Mouse (Mus musculus) liver, postnatal 0 days (tissue): Measurements from ENCODE around the gene Trp53i11.

Experiments
- CTCF ChIP-seq: sonication (generic); IDR thresholded peaks from 2 replicates; pipeline ENCODE4 v1.5.1; 2016; ENCODE audit warnings: antibody characterized with exemption, low read depth
- EP300 ChIP-seq: IDR thresholded peaks from 2 replicates; pipeline ENCODE4 v1.6.1; 2016; ENCODE audit warnings: antibody characterized with exemption, low read depth, mild to moderate bottlenecking

DNA sequence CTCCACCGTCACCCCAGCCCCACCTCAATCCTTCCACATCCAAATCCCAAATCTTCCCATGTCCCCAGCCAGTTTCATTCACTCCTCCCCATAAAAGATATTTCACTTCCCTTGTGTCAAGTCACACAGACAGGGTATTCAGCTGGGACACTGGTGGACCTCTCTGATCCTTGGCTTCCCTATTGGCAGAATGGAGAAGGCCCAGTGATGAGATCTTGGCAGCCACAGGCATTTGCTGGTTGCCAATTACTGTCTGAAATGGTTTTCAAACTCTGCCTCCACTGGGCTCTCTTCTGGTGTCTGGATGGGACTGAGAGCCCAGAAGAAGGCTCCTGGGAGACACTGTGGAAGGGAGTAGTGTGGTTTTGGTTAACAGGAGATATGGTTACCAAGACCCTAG, 33.5 kb upstream of the Trp53i11 start:
- TF ChIP-seq CTCF (no peak), EP300 (no peak)
